Mouse (Mus musculus) midbrain, embryonic 12.5 days (tissue): Measurements from ENCODE around the gene Unc45a. TPM values are rescaled to one million over a fixed set of nuclear protein-coding genes. Genes with fewer than 3 reads are reported as not detected.
"Not testable (repeated sequence)": the region's sequence is repeated elsewhere in the genome, so short reads cannot be mapped to it uniquely, and the experiment has no call there.

Experiments
- ATAC-seq: fragments of 200-750 bp; cut with Nextera tagmentation; 2 replicates; pipeline ENCODE4 v1.8.0; 2017; ENCODE audit warnings: low read depth, moderate TSS enrichment, moderate library complexity; ENCODE audit not compliant: low FRiP score
- H3K27ac ChIP-seq: fragments of 300-500 bp; sonication (generic); replicated peaks from 2 replicates; pipeline ENCODE4 v1.5.1; 2016; ENCODE audit warnings: mild to moderate bottlenecking
- H3K27me3 ChIP-seq: fragments of 300-500 bp; sonication (generic); 2 replicates; pipeline ENCODE4 v1.6.1; 2016; ENCODE audit warnings: mild to moderate bottlenecking
- H3K36me3 ChIP-seq: fragments of 300-500 bp; sonication (generic); 2 replicates; pipeline ENCODE4 v1.6.1; 2016
- H3K4me1 ChIP-seq: fragments of 300-500 bp; sonication (generic); 2 replicates; pipeline ENCODE4 v1.6.1; 2016
- H3K4me2 ChIP-seq: fragments of 300-500 bp; sonication (generic); replicated peaks from 2 replicates; pipeline ENCODE4 v1.6.1; 2016; ENCODE audit warnings: mild to moderate bottlenecking, moderate library complexity
- H3K4me3 ChIP-seq: fragments of 300-500 bp; sonication (generic); 2 replicates; pipeline ENCODE4 v1.5.1; 2016; ENCODE audit warnings: mild to moderate bottlenecking
- H3K9ac ChIP-seq: fragments of 300-500 bp; sonication (generic); replicated peaks from 2 replicates; pipeline ENCODE4 v1.6.1; 2016; ENCODE audit warnings: mild to moderate bottlenecking, moderate library complexity
- H3K9me3 ChIP-seq: fragments of 300-500 bp; sonication (generic); 2 replicates; pipeline ENCODE4 v1.6.1; 2016; ENCODE audit warnings: mild to moderate bottlenecking
- WGBS: fragments of 180-500 bp; shearing (Covaris S2); methylation state at CpG from one replicate; pipeline ENCODE4 v1.1.7; 2016; 5-methylcytosine and 5-hydroxymethylcytosine counted together
- polyA plus RNA-seq: library from polyadenylated mRNA; unstranded; fragments of >200 nt; fragmentation: Nextera tagmentation; extraction: Ambion mirVana; gene quantifications from 2 replicates; pipeline ENCODE4 v1.2.1, GENCODE M21; 2016

The Unc45a gene
- polyA plus RNA-seq, 1 experiment from 2014 or later, result 54.9 TPM

DNA sequence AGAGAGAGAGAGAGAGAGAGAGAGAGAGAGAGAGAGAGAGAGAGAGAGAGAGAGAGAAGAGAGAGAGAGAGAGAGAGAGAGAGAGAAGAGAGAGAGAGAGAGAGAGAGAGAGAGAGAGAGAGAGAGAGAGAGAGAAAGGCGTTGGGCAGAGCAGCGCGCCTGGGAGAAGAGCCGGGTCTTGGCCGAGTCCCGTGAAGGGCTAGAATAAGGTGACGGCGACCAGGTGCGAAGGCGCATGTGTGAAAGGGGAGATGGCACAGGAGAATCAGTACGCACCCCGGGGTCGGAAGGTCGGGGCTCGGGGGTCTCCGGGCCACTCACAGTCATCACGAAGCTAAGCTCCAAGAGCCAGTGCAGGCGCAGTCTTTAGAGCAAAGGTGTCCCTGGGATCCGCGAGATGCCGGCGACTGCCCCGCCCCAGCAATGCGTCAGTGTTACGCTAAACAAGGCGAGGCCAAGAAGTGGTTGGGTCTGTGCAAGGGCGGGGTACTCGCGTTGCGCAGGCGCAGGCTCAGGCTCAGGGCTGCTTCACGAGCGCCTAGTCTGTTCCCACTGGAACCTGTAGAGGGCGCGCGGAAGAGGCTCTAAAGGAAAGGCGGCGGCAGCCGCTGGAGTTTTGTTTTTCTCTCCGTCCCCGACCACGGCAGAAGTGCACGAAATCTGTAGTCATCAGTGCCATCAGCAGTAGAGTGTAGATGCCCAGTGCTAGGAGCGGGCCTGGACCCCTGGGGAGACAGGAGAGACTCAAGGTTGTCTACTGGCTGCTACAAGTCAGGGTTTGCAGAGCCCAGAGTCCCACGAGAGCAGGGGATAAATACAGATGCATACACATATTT lies 794 bp downstream of the Unc45a start:
- peak; percentile 96 for ATAC-seq
- under 1% methylated on average over 45 of the region's 45 CpGs for WGBS
- Histone ChIP-seq H3K27me3 (no peaks in the 10 kb centered on the region), H3K36me3 (peaks cover 30% of the 10 kb centered on the region), H3K9me3 (no peaks in the 10 kb centered on the region), H3K4me2 (peak overlapping the region; percentile 86), H3K4me1 (peaks cover 52% of the 10 kb centered on the region), H3K27ac (peak overlapping the region; percentile 82), H3K4me3 (peak overlapping the region; percentile 68), H3K9ac (peak overlapping the region; percentile 77)

DNA sequence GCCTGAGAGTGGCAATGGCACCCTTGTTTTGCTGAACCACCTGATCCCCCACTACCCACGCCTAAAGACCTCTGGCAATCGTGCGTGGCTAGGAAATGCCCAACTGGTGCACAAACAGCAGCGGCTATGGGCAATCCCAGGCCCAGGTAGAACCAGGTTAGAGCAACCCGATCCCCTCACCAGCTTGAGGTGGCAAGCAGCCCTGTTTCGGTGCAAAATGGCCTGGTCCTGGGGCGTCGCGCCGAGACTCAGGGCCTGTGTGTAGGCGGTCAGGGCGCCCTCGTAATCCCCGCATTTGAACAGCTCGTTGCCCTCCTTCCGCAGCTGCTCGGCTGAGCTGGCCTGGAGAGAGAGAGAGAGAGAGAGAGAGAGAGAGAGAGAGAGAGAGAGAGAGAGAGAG lies 1.4 kb downstream of the Unc45a start:
- Histone ChIP-seq H3K9me3 (no peaks in the 10 kb centered on the region), H3K36me3 (peaks cover 36% of the 10 kb centered on the region), H3K4me1 (peaks cover 52% of the 10 kb centered on the region), H3K4me3 (peak overlapping the region; percentile 68), H3K9ac (peak overlapping the region; percentile 77), H3K4me2 (peak overlapping the region; percentile 86), H3K27ac (peak overlapping the region; percentile 82), H3K27me3 (no peaks in the 10 kb centered on the region)
- 10% methylated on average over 17 of the region's 17 CpGs for WGBS
- no peak for ATAC-seq

DNA sequence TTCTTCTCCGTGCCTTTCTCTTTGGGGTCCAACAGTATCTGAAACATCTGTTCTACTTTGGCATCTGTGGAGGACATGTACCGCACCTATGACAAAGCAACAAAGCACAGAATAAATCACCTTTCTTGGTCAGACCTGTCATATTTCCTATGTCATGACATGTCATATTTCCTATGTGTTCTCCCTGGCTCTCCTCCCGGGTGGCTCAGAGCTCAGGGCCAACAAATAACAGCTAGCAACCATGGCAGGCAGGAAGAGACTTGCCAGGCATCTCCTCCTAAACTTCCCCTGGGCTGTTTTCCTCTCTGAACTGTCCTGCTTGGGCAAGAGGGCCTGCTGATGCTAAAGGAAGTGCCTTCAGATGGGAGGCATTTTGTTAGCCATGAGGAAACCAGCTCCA lies 3.9 kb downstream of the Unc45a start:
- Histone ChIP-seq H3K9me3 (no peaks in the 10 kb centered on the region), H3K27ac (no peak overlapping the region), H3K4me3 (no peak overlapping the region), H3K27me3 (no peaks in the 10 kb centered on the region), H3K36me3 (peaks cover 59% of the 10 kb centered on the region), H3K4me2 (no peak overlapping the region), H3K9ac (no peak overlapping the region), H3K4me1 (peaks cover 36% of the 10 kb centered on the region)
- 93% methylated on average over 3 of the region's 3 CpGs for WGBS
- ATAC-seq, result no peak

DNA sequence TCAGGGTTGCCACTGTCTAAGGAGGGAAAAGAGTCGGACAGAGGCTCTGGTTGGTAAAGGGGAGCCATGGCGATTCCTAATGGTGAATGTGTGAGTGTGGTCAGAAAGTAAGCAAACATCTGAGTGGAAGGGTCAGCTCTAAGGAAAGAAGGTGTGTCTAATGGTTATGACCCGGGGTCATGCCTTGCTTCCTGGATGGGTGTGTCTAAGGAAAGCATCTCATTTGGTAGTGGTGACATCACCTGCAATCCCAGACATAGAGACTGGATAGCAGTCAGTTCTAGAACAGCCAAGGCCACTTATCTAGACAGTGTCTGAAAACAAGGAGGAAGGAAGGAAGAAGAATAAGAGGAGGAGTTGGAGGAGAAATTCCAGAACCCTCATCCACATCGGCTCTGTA lies 6.0 kb downstream of the Unc45a start:
- Histone ChIP-seq H3K9me3 (no peaks in the 10 kb centered on the region), H3K9ac (no peak overlapping the region), H3K27ac (no peak overlapping the region), H3K27me3 (no peaks in the 10 kb centered on the region), H3K4me2 (no peak overlapping the region), H3K4me3 (no peak overlapping the region), H3K36me3 (peaks cover 80% of the 10 kb centered on the region), H3K4me1 (peaks cover 19% of the 10 kb centered on the region)
- ATAC-seq, result no peak
- 95% methylated on average over 4 of the region's 4 CpGs for WGBS

DNA sequence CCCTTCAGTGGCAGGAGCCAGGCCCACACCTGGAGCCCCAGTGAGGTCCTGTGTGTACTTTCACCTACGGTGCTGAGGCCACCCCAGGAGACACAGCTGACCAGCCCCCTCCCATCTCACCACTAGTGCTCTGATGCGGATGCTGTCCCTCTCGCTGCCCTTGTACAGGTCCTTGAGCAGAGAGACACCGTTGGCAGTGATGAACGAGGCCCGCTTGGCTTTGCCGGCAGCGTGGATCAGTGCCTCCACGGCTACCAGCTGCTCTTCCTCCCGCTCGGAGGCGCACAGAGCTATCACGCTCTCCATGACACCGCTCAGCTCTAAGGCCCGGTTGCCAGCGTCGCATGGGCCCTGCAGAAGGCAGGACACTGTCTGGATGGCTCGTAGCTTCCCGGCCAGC lies 9.4 kb downstream of the Unc45a start:
- Histone ChIP-seq H3K36me3 (peaks cover 99% of the 10 kb centered on the region), H3K9ac (no peak overlapping the region), H3K4me1 (no peaks in the 10 kb centered on the region), H3K4me2 (no peak overlapping the region), H3K9me3 (no peaks in the 10 kb centered on the region), H3K27me3 (no peaks in the 10 kb centered on the region), H3K4me3 (no peak overlapping the region), H3K27ac (no peak overlapping the region)
- 98% methylated on average over 19 of the region's 19 CpGs for WGBS
- ATAC-seq, result no peak

DNA sequence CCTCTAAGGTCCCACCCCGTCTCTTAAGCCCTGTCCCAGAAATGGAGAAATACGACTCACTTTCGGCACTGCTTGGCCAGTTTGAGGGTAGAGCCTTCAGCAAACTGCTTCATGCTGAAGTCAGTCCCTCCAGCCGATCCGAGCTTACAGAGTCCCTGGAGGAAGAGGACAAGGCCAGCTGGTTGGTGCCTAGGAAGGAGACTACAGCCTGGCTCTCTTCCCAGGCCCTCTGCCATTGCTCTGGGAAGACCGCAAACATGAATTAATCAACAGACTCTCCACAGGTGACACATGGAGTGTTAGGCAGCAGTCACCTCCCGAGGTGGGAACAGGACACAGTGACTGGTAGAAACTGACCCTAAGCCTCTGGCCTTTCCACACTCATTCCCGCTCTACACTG lies 10.5 kb downstream of the Unc45a start:
- H3K27ac ChIP-seq, result no peak overlapping the region
- no peaks in the 10 kb centered on the region for H3K4me1 ChIP-seq
- H3K27me3 ChIP-seq, result no peaks in the 10 kb centered on the region
- no peak overlapping the region for H3K4me3 ChIP-seq
- no peak for ATAC-seq
- H3K4me2 ChIP-seq, result no peak overlapping the region
- no peak overlapping the region for H3K9ac ChIP-seq
- no peaks in the 10 kb centered on the region for H3K9me3 ChIP-seq
- WGBS, result 88% methylated on average over 8 of the region's 8 CpGs
- H3K36me3 ChIP-seq, result peaks cover 99% of the 10 kb centered on the region

DNA sequence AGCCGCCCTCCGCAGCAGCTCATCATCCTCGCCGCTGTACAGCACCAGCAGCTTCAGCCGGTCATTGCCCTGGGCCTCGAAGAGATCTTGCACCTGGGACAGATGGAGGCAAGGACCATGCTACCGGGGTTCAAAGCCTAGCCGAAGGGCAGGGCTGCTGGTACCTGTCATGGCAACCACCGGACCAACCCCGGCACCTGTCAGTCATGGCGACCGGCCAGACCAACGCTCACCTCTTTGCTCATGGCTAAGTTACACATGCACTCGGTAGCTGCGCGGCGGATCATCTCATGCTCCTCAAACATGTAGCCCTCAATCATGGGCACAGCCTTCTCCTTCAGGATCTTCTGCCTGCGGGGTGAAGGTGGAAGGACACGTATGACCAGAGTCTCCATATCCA lies 14.7 kb downstream of the Unc45a start:
- no peak overlapping the region for H3K4me3 ChIP-seq
- WGBS, result 94% methylated on average over 19 of the region's 19 CpGs
- H3K36me3 ChIP-seq, result peaks cover 69% of the 10 kb centered on the region
- H3K27me3 ChIP-seq, result no peaks in the 10 kb centered on the region
- H3K4me2 ChIP-seq, result no peak overlapping the region
- no peak overlapping the region for H3K27ac ChIP-seq
- ATAC-seq, result no peak
- H3K4me1 ChIP-seq, result peaks cover 15% of the 10 kb centered on the region
- no peaks in the 10 kb centered on the region for H3K9me3 ChIP-seq
- no peak overlapping the region for H3K9ac ChIP-seq

DNA sequence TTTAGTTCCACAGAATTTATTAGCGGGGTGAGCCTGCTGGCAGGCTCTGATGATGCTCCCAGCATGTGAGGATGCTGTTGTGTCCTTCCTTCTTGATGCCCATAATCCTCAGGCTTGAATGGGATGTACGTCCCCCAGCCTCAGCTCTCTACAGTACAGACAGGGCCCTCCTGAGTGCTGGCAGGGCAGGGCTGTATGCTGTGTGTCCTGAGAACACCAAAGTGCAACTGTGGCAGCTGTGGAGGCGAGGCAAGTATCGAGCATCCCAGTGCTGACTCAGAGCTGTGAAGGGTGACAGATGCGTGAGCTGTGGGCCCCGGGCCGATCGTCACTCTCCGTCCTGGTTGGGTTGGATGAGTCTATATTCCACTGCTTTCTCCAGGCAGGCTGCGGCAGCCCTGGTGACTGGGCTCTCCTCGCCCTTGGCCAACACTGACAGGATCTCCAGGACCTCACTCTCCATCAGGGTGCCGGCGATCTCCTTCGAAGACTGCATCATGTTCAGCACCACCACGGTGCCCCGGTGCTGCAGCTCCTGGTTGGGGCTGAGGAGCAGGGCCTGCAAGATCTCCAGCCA lies 15.4 kb downstream of the Unc45a start:
- Histone ChIP-seq H3K27me3 (no peaks in the 10 kb centered on the region), H3K4me1 (peaks cover 15% of the 10 kb centered on the region), H3K27ac (0 out of 2 replicates have a peak overlapping the region, but pooled peaks have one; percentile 46), H3K9ac (no peak overlapping the region), H3K4me3 (no peak overlapping the region), H3K36me3 (peaks cover 69% of the 10 kb centered on the region), H3K9me3 (no peaks in the 10 kb centered on the region), H3K4me2 (no peak overlapping the region)
- 95% methylated on average over 16 of the region's 16 CpGs for WGBS
- no peak for ATAC-seq

DNA sequence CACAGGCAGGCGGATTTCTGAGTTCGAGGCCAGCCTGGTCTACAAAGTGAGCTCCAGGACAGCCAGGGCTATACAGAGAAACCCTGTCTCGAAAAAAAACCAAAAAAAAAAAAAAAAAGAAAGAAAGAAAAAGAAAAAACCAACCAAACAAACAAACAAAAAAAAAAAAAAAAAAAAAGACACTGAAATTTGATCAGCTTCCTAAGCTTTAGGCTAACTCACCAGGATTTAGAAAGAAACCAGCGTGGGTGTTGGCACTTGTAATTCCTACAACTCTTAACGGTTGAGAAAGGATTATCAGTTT lies 16.0 kb downstream of the Unc45a start:
- peaks cover 69% of the 10 kb centered on the region for H3K36me3 ChIP-seq

DNA sequence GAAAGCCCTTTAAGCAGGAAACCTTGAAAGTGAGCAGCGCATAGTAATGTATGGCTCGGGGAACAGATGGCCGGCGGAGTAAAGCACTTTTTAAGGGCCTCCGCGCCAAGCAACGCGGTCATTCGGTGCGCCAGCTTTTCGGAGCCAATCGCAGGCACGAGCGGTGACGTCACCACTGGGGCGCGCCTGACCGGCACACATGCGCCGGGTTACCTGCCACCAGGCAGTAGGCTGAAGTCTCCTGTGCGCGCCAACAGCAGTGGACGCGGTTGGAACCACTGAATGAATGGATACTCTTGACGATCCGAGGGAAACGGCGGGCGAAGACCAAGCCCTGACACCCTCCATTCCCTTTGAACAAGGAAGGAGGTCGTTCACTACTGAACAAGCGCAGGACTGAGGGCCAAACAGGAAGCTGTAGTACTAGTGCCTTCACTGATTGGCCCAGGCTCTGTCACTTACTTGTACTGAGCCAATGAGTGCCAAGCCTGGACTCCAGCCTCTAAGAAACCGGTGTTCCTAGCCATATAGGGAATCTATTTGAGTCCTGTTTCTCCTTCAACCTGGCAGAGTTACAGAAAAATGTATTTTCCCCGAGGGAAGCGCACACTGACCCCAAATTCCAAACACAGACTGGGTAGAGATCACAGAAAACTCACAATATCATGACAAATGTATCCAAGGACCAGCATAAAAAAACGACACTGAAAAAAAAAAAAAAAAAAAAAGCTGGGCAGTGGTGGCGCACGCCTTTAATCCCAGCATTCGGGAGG lies 16.6 kb downstream of the Unc45a start, which contains the start of gene Rccd1:
TSS of gene Rccd1 (minus strand) at position 412 of the 773 bp plus-strand sequence.
- Histone ChIP-seq H3K36me3 (peaks cover 68% of the 10 kb centered on the region), H3K27ac (peak within 1 kb of the TSS; percentile 80), H3K4me2 (peak within 1 kb of the TSS; percentile 81), H3K4me1 (peaks cover 15% of the 10 kb centered on the region), H3K9ac (peak within 1 kb of the TSS; percentile 63), H3K9me3 (no peaks in the 10 kb centered on the region), H3K27me3 (no peaks in the 10 kb centered on the region), H3K4me3 (peak within 1 kb of the TSS; percentile 61)
- ATAC-seq, result peak; percentile 99
- WGBS, result 1% methylated on average over 38 of the region's 38 CpGs

More for the DNA sequence above, 16.0 kb downstream of the Unc45a start:
- peak overlapping the region; percentile 81; the same call in 1 of the 2 replicates for H3K4me2 ChIP-seq
- not testable (repeated sequence) for H3K27me3 ChIP-seq, H3K9me3 ChIP-seq, H3K4me3 ChIP-seq, ATAC-seq, H3K9ac ChIP-seq
- peaks cover 15% of the 10 kb centered on the region for H3K4me1 ChIP-seq
- WGBS, result 45% methylated on average over 5 of the region's 5 CpGs
- peak overlapping the region; percentile 80; the same call in 1 of the 2 replicates for H3K27ac ChIP-seq

DNA sequence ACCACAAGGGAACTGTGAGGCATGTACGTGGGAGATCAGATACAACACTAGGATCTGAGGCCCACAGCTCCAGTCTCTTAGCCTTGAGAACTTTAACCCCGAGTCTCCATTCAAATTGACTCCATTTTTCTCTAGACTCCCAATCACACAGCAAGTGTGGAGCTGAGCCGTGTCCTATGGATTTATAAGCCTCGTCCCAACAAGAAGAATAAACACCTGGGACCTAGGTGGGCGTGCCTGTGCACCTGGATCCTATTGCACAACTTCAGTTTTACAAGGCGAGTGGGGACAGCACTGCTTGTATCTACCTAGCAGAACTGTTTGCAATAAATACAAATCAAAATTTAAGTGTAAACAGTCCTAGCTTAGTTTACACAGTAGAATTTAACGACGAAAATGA lies 17.5 kb downstream of the Unc45a start:
- WGBS, result 23% methylated on average over 8 of the region's 8 CpGs
- Histone ChIP-seq H3K4me2 (peak overlapping the region; percentile 81), H3K9ac (peak overlapping the region; percentile 63), H3K27me3 (no peaks in the 10 kb centered on the region), H3K27ac (0 out of 2 replicates have a peak overlapping the region, but pooled peaks have one; percentile 80), H3K4me1 (peaks cover 15% of the 10 kb centered on the region), H3K9me3 (no peaks in the 10 kb centered on the region), H3K36me3 (peaks cover 67% of the 10 kb centered on the region), H3K4me3 (peak overlapping the region; percentile 61)
- no peak for ATAC-seq
